Mouse (Mus musculus) induced T-regulatory cell, adult 2 months (primary cell): Measurements from ENCODE around the gene Clasp2.

Experiments
- DNase-seq: peaks from one replicate; pipeline ENCODE4 v3.0.0-alpha.2; 2012; ENCODE audit warnings: low read depth

Clasp2 gene

GRCm38 (mm10) chr9:113931375-113932099 lies 190.3 kb downstream of the Clasp2 start:
- DNase-seq: peak; percentile 52

GRCm38 (mm10) chr9:113932100-113932470 lies 190.8 kb downstream of the Clasp2 start:
- peak; percentile 56 for DNase-seq

GRCm38 (mm10) chr9:113932501-113932900 lies 191.2 kb downstream of the Clasp2 start:
- no peak for DNase-seq

- DNase-seq: no peak
These were observed 194.4 kb downstream of the Clasp2 start for GRCm38 (mm10) chr9:113935638-113936037.

GRCm38 (mm10) chr9:113939063-113939850 lies 198.0 kb downstream of the Clasp2 start:
- no peak for DNase-seq

GRCm38 (mm10) chr9:113941103-113941805 lies 200.0 kb downstream of the Clasp2 start:
- DNase-seq: no peak

- DNase-seq: no peak
These were observed 202.1 kb downstream of the Clasp2 start for GRCm38 (mm10) chr9:113943372-113943771.

- DNase-seq: no peak
These were observed 205.9 kb downstream of the Clasp2 start for GRCm38 (mm10) chr9:113947216-113947615.

GRCm38 (mm10) chr9:113957777-113958176 lies 216.5 kb downstream of the Clasp2 start:
- DNase-seq: no peak

- DNase-seq: no peak
These were observed 222.4 kb downstream of the Clasp2 start for GRCm38 (mm10) chr9:113963718-113964117.

- DNase-seq: no peak
These were observed 223.1 kb downstream of the Clasp2 start for GRCm38 (mm10) chr9:113964415-113964814.

GRCm38 (mm10) chr9:113966838-113967237 lies 225.6 kb downstream of the Clasp2 start:
- DNase-seq: no peak

- DNase-seq: no peak
These were observed 227.7 kb downstream of the Clasp2 start for GRCm38 (mm10) chr9:113968967-113969366.
